In the genomic region with DNA sequence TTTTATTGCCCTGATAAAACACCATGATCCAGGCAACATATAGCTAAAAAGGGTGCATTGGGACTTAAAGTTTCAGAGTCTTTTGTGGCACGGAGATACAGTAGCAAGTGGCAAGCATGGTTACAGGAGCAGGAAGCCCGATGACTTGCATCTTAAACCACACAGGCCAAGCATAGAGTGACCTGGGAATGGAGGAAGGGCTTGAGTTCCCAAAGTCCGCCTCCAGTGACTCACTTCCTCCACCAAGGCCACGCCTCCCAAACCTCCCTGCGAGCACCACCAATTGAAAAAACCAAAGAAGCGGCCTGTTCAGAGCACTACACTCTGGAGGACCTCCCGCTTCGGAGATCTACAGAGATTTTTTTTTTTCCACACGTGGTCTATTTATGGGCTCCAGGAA, we compare ENCODE assay signal across 14 mouse cellular contexts. TPM values are rescaled to one million over a fixed set of nuclear protein-coding genes. Genes with fewer than 3 reads are reported as not detected.
A peak's percentile ranks its signal among the peaks of the same experiment; 100 is the strongest.
DNase-seq lines count a peak whose midpoint lies in the region; ATAC-seq lines count a peak whose summit lies in the region.
"Had no signal": no experiment of that assay in that cellular context is flagged by ENCODE, and none has a peak within 500 bp of the region (broad histone marks: within the 10 kb centered on the region; RNA-seq: fewer than 3 reads in every experiment).

No protein-coding gene starts in this region.

- peak; percentile 97 for ATAC-seq in megakaryocyte-erythroid progenitor cell, adult 5-6 weeks (replicated peaks; ENCODE audit: low FRiP score, low TSS enrichment, poor library complexity, severe bottlenecking)
- ATAC-seq: forebrain, embryonic 15.5 days had no signal

- DNase-seq in CD4-positive helper T cell, adult 2 months (ENCODE audit: low read depth, low spot score), result peak; percentile 72
- peak; percentile 77 for DNase-seq in MN1 (ENCODE audit: low spot score)
- peak; percentile 63 for DNase-seq in induced T-regulatory cell, adult 2 months (ENCODE audit: low read depth)
- DNase-seq in kidney, adult 18-20 months, result no peak
- no peak for DNase-seq in cerebellum, postnatal 10 days
- DNase-seq in c-Kit-positive CD71-positive TER-119-positive erythroid progenitor cells, embryonic 14.5 days (ENCODE audit: low spot score), result no peak
- DNase-seq in heart, adult 8-10 months (ENCODE audit: low spot score), result no peak
- DNase-seq: cerebellum, postnatal 36 days; gastrocnemius, postnatal 36 days; kidney, postnatal 4 days; right cerebral cortex, postnatal 4 days; thymus, postnatal 25 days had no signal

RNA-seq across cellular contexts. Expression of gene Irak4, which starts 22.4 kb away (rescaled TPM):
- 4.0 and 5.4 TPM in 2 replicates for total RNA-seq in megakaryocyte-erythroid progenitor cell, adult 5-6 weeks (2014; fragmentation: Nextera tagmentation)
- 11.0 and 17.1 TPM in 2 replicates for total RNA-seq in megakaryocyte-erythroid progenitor cell, adult 5-6 weeks (2017)
- 1 to 10 TPM; 4.6 to 7.5 (median 5.3) TPM for total RNA-seq in heart, adult 8-10 months (2022)

RNA-seq across cellular contexts. Expression of gene Pus7l, which starts 22.5 kb away (rescaled TPM):
- 13.2 TPM in 2 replicates for total RNA-seq in megakaryocyte-erythroid progenitor cell, adult 5-6 weeks (2014; fragmentation: Nextera tagmentation)
- total RNA-seq in megakaryocyte-erythroid progenitor cell, adult 5-6 weeks (2017), result 14.0 and 17.3 TPM in 2 replicates
- total RNA-seq in heart, adult 8-10 months (2022), result 1 to 10 TPM; 1.7 to 2.5 (median 2.1) TPM

RNA-seq across cellular contexts. Expression of gene Twf1, which starts 23.8 kb away (rescaled TPM):
- total RNA-seq in megakaryocyte-erythroid progenitor cell, adult 5-6 weeks (2014; fragmentation: Nextera tagmentation), result 18.4 and 24.8 TPM in 2 replicates
- 23.7 and 29.5 TPM in 2 replicates for total RNA-seq in megakaryocyte-erythroid progenitor cell, adult 5-6 weeks (2017)
- 10 to 100 TPM; 12.5 to 19.9 (median 13.7) TPM for total RNA-seq in heart, adult 8-10 months (2022)

Comparison
In these comparisons a context has a peak if more than half of its experiments do, and no peak if none do; other contexts are left out.
1. DNase-seq: peak in CD4-positive helper T cell, adult 2 months (single experiment), MN1 (single experiment) and induced T-regulatory cell, adult 2 months (single experiment); none in kidney, adult 18-20 months (single experiment), cerebellum, postnatal 10 days (0 of 2), c-Kit-positive CD71-positive TER-119-positive erythroid progenitor cells, embryonic 14.5 days (single experiment) and heart, adult 8-10 months (single experiment).
2. RNA of gene Pus7l, which starts 22.5 kb away (total RNA-seq): 13.2 to 17.3 TPM in megakaryocyte-erythroid progenitor cell, adult 5-6 weeks; 1.7 to 2.5 TPM in heart, adult 8-10 months; every median in the first group is over 4 times any median in the second.